Comparison of ENCODE assay signal across 21 mouse cellular contexts in genomic region chr11:61004046-61004445, GRCm38 (mm10). TPM values are rescaled to one million over a fixed set of nuclear protein-coding genes. Genes with fewer than 3 reads are reported as not detected.
DNase-seq lines count a peak whose midpoint lies in the region; ATAC-seq and TF ChIP-seq lines count a peak whose summit lies in the region.
"Had no signal": no experiment of that assay in that cellular context is flagged by ENCODE, and none has a peak within 500 bp of the region (broad histone marks: within the 10 kb centered on the region; RNA-seq: fewer than 3 reads in every experiment).

No protein-coding gene starts in this region.

- ATAC-seq in midbrain, embryonic 11.5 days (ENCODE audit: low FRiP score): no peak
- no peak for ATAC-seq in midbrain, postnatal 0 days (ENCODE audit: low FRiP score)
- no peak for ATAC-seq in stomach, embryonic 16.5 days (ENCODE audit: insufficient read depth, low FRiP score)
- ATAC-seq: forebrain, embryonic 14.5 days; inflammation-experienced regulatory T-cells, adult 6 months had no signal

- DNase-seq in midbrain, embryonic 11.5 days (ENCODE audit: low spot score, missing footprints): peak; percentile 26
- DNase-seq in midbrain, postnatal 0 days (ENCODE audit: low spot score): no peak
- DNase-seq in ZHBTc4 (ENCODE audit: low read depth, low spot score): peak; percentile 73
- peak; percentile 35 for DNase-seq in embryonic facial prominence, embryonic 10.5 days (ENCODE audit: low spot score)
- no peak for DNase-seq in thymus, postnatal 36 days
- DNase-seq in natural killer cell, adult 2 months (ENCODE audit: low spot score in 2 of 2): no peak
- DNase-seq: adrenal gland, adult 8-10 months; cerebellum, adult 18-20 months; gastrocnemius, postnatal 36 days; heart, postnatal 14 days; lung, postnatal 10 days had no signal

- no peaks in the 10 kb centered on the region for H3K36me3 ChIP-seq in midbrain, embryonic 11.5 days (ENCODE audit: control insufficient read depth, insufficient read depth, low read length)
- no peaks in the 10 kb centered on the region for H3K36me3 ChIP-seq in midbrain, postnatal 0 days (ENCODE audit: insufficient read depth, low read length)
- no peaks in the 10 kb centered on the region for H3K36me3 ChIP-seq in embryonic facial prominence, embryonic 10.5 days (replicated peaks)
- H3K36me3 ChIP-seq in stomach, embryonic 16.5 days (ENCODE audit: control insufficient read depth, insufficient read depth, low read length): no peaks in the 10 kb centered on the region
- H3K36me3 ChIP-seq: limb, embryonic 13.5 days; liver, embryonic 15.5 days; neural tube, embryonic 12.5 days had no signal

- H3K4me2 ChIP-seq in midbrain, embryonic 11.5 days: no peak overlapping the region
- H3K4me2 ChIP-seq in midbrain, postnatal 0 days (ENCODE audit: low read depth, low read length, poor library complexity, severe bottlenecking): no peak overlapping the region
- H3K4me2 ChIP-seq in stomach, embryonic 16.5 days (ENCODE audit: low read depth, low read length): no peak overlapping the region
- H3K4me2 ChIP-seq: heart, embryonic 11.5 days; limb, embryonic 13.5 days; liver, embryonic 15.5 days; neural tube, embryonic 12.5 days had no signal

- H3K4me3 ChIP-seq in midbrain, embryonic 11.5 days (ENCODE audit: low read depth, low read length): no peak overlapping the region
- no peak overlapping the region for H3K4me3 ChIP-seq in midbrain, postnatal 0 days (ENCODE audit: low read depth, low read length)
- H3K4me3 ChIP-seq in embryonic facial prominence, embryonic 10.5 days: no peak overlapping the region
- H3K4me3 ChIP-seq in stomach, embryonic 16.5 days (replicated peaks; ENCODE audit: low read length): no peak overlapping the region
- H3K4me3 ChIP-seq: erythroblast, embryonic 14.5 days; left cerebral cortex, adult 2 months; limb, embryonic 13.5 days; liver, embryonic 15.5 days; neural tube, embryonic 12.5 days had no signal

- TF ChIP-seq CTCF in midbrain, postnatal 0 days (IDR thresholded peaks at IDR 0.05): no peak

- WGBS in midbrain, embryonic 11.5 days: 63% methylated on average over 4 of the region's 4 CpGs
- WGBS in midbrain, postnatal 0 days: 73% methylated on average over 4 of the region's 4 CpGs
- WGBS in embryonic facial prominence, embryonic 10.5 days: 45% methylated on average over 4 of the region's 4 CpGs
- WGBS in stomach, embryonic 16.5 days: 28% methylated on average over 4 of the region's 4 CpGs

- H3K9me3 ChIP-seq in midbrain, embryonic 11.5 days (ENCODE audit: control insufficient read depth, low read length): no peaks in the 10 kb centered on the region
- H3K9me3 ChIP-seq in midbrain, postnatal 0 days (ENCODE audit: low read length): no peaks in the 10 kb centered on the region
- no peaks in the 10 kb centered on the region for H3K9me3 ChIP-seq in embryonic facial prominence, embryonic 10.5 days
- H3K9me3 ChIP-seq in stomach, embryonic 16.5 days (replicated peaks; ENCODE audit: control insufficient read depth, low read length): no peaks in the 10 kb centered on the region
- H3K9me3 ChIP-seq: limb, embryonic 13.5 days; liver, embryonic 15.5 days; neural tube, embryonic 12.5 days had no signal

- H3K27me3 ChIP-seq in midbrain, embryonic 11.5 days (ENCODE audit: control insufficient read depth, insufficient read depth, low read length): no peaks in the 10 kb centered on the region
- no peaks in the 10 kb centered on the region for H3K27me3 ChIP-seq in midbrain, postnatal 0 days (ENCODE audit: insufficient read depth, low read length)
- H3K27me3 ChIP-seq in embryonic facial prominence, embryonic 10.5 days (replicated peaks; ENCODE audit: low read depth, poor library complexity, severe bottlenecking): peaks cover 13% of the 10 kb centered on the region
- H3K27me3 ChIP-seq in stomach, embryonic 16.5 days (ENCODE audit: control insufficient read depth, insufficient read depth, low read length): no peaks in the 10 kb centered on the region
- H3K27me3 ChIP-seq: limb, embryonic 13.5 days; liver, embryonic 15.5 days; neural tube, embryonic 12.5 days had no signal

- H3K4me1 ChIP-seq in midbrain, embryonic 11.5 days (ENCODE audit: control insufficient read depth, insufficient read depth, low read length): peaks cover 3% of the 10 kb centered on the region; the same call in 1 of the 2 replicates
- H3K4me1 ChIP-seq in midbrain, postnatal 0 days (ENCODE audit: insufficient read depth, low read length): no peaks in the 10 kb centered on the region
- H3K4me1 ChIP-seq in embryonic facial prominence, embryonic 10.5 days: peaks cover 50% of the 10 kb centered on the region
- H3K4me1 ChIP-seq in stomach, embryonic 16.5 days (ENCODE audit: control insufficient read depth, insufficient read depth, low read length): no peaks in the 10 kb centered on the region
- H3K4me1 ChIP-seq: liver, embryonic 15.5 days had no signal

- H3K27ac ChIP-seq in midbrain, embryonic 11.5 days (ENCODE audit: low read depth, low read length): no peak overlapping the region
- H3K27ac ChIP-seq in midbrain, postnatal 0 days (ENCODE audit: low read depth, low read length): no peak overlapping the region
- H3K27ac ChIP-seq in embryonic facial prominence, embryonic 10.5 days (replicated peaks): peak overlapping the region; percentile 54; the same call in 1 of the 2 replicates
- H3K27ac ChIP-seq in stomach, embryonic 16.5 days (ENCODE audit: low read length): 0 out of 2 replicates have a peak overlapping the region, but pooled peaks have one; percentile 4
- H3K27ac ChIP-seq: left cerebral cortex, adult 2 months; limb, embryonic 13.5 days; liver, embryonic 15.5 days; neural tube, embryonic 12.5 days had no signal

- H3K9ac ChIP-seq in midbrain, embryonic 11.5 days (ENCODE audit: low read length): no peak overlapping the region
- H3K9ac ChIP-seq in midbrain, postnatal 0 days (replicated peaks; ENCODE audit: low read length, poor library complexity, severe bottlenecking): no peak overlapping the region
- H3K9ac ChIP-seq in stomach, embryonic 16.5 days (ENCODE audit: low read length): no peak overlapping the region
- H3K9ac ChIP-seq: limb, embryonic 13.5 days; liver, embryonic 15.5 days; neural tube, embryonic 12.5 days had no signal

RNA-seq across cellular contexts. Expression of gene Kcnj12, which starts 18.3 kb away (rescaled TPM):
- 0.16 and 0.33 TPM in 2 replicates for polyA plus RNA-seq in midbrain, embryonic 11.5 days (2014; fragmentation: Nextera tagmentation; extraction: Ambion mirVana)
- total RNA-seq in midbrain, postnatal 0 days (2014; rRNA removed): 20.5 and 23.6 TPM in 2 replicates
- 3.1 and 3.2 TPM in 2 replicates for polyA plus RNA-seq in midbrain, postnatal 0 days (2015; fragmentation: Nextera tagmentation; extraction: Ambion mirVana)
- 2.2 and 2.5 TPM in 2 replicates for polyA plus RNA-seq in embryonic facial prominence, embryonic 10.5 days (2016; fragmentation: Nextera tagmentation; extraction: Ambion mirVana)
- 0.41 and 0.93 TPM in 2 replicates for polyA plus RNA-seq in stomach, embryonic 16.5 days (2015; fragmentation: Nextera tagmentation; extraction: Ambion mirVana)
- total RNA-seq: megakaryocyte, adult 5-6 weeks had no signal
- polyA plus RNA-seq: inflammation-experienced regulatory T-cells, adult 6 months; liver, embryonic 15.5 days had no signal

Comparison
In these comparisons a context has a peak if more than half of its experiments do, and no peak if none do; other contexts are left out.
1. DNase-seq: peak in midbrain, embryonic 11.5 days (single experiment), ZHBTc4 (single experiment) and embryonic facial prominence, embryonic 10.5 days (single experiment); none in midbrain, postnatal 0 days (single experiment), thymus, postnatal 36 days (0 of 2) and natural killer cell, adult 2 months (0 of 2).
2. H3K27ac ChIP-seq: peak in embryonic facial prominence, embryonic 10.5 days (single experiment) and stomach, embryonic 16.5 days (single experiment); none in midbrain, embryonic 11.5 days (single experiment) and midbrain, postnatal 0 days (single experiment).